Mouse (Mus musculus): ENCODE results near the gene Top1. TPM values are rescaled to one million over a fixed set of nuclear protein-coding genes. Genes with fewer than 3 reads are reported as not detected.
A peak's percentile ranks its signal among the peaks of the same experiment; 100 is the strongest.

Top1 gene
- polyA plus RNA-seq, 1 experiment from 2014 or later = 48.1 TPM

GRCm38 (mm10) chr2:160639911-160640717, 5.6 kb upstream of the Top1 start:
- ATAC-seq (replicated peaks; ENCODE audit: insufficient number of reproducible peaks, insufficient read depth, low FRiP score, low read depth) = no peak
- Histone ChIP-seq H3K27ac (no peak overlapping the region), H3K27me3 (no peaks in the 10 kb centered on the region), H3K36me3 (no peaks in the 10 kb centered on the region), H3K9me3 (replicated peaks) (no peaks in the 10 kb centered on the region), H3K4me3 (no peak overlapping the region), H3K9ac (no peak overlapping the region), H3K4me2 (no peak overlapping the region), H3K4me1 (replicated peaks) (peaks cover 6% of the 10 kb centered on the region)
- WGBS = 76% methylated on average over 13 of the region's 13 CpGs

GRCm38 (mm10) chr2:160641176-160641575, 4.5 kb upstream of the Top1 start:
- Histone ChIP-seq H3K27ac (no peak overlapping the region), H3K9ac (no peak overlapping the region), H3K4me2 (no peak overlapping the region), H3K9me3 (replicated peaks) (no peaks in the 10 kb centered on the region), H3K36me3 (no peaks in the 10 kb centered on the region), H3K4me1 (replicated peaks) (peaks cover 10% of the 10 kb centered on the region), H3K27me3 (no peaks in the 10 kb centered on the region), H3K4me3 (no peak overlapping the region)
- WGBS = 52% methylated on average over 2 of the region's 2 CpGs
- no peak for ATAC-seq (replicated peaks; ENCODE audit: insufficient number of reproducible peaks, insufficient read depth, low FRiP score, low read depth)

DNA sequence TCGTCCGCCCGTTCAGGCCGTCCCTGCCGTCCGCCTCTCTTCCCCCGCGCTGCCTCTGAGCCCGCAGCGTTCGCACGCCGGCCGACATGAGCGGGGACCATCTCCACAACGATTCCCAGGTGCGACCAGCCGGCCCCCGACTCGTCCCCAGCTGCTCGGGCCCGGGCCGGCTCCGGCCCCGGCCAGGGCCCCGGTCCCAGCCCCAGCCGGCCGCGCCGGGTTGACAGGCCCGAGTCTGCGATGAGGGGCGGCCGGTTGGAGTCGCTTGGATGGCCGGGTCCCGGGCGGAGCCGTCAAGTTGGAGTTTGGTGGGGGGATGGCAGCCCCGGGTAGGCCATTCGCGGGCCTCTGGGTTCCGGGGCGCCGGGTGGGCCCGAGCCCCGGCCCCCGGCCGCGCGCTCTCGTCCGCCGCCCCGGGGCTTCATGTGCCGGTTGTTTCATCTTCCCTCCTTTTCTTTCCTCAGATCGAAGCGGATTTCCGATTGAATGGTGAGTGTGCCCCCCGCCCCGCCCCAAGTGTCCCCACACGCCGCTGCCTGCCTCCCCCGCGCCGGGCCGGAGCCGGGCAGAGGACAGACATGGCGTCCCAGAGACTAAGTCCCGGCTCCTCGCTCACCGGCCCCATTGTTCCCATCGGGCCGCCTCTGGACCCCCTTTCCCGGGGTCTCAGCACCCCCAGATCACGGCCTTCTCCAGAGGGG, 606 bp downstream of the Top1 start:
- H3K4me3 ChIP-seq = peak overlapping the region; percentile 92
- no peaks in the 10 kb centered on the region for H3K27me3 ChIP-seq
- H3K9me3 ChIP-seq (replicated peaks) = no peaks in the 10 kb centered on the region
- peak; percentile 37 for ATAC-seq (replicated peaks; ENCODE audit: insufficient number of reproducible peaks, insufficient read depth, low FRiP score, low read depth)
- H3K4me2 ChIP-seq = peak overlapping the region; percentile 59
- WGBS = under 1% methylated on average over 68 of the region's 76 CpGs
- H3K4me1 ChIP-seq (replicated peaks) = peaks cover 27% of the 10 kb centered on the region
- peak overlapping the region; percentile 96 for H3K27ac ChIP-seq
- H3K36me3 ChIP-seq = no peaks in the 10 kb centered on the region
- peak overlapping the region; percentile 99 for H3K9ac ChIP-seq

DNA sequence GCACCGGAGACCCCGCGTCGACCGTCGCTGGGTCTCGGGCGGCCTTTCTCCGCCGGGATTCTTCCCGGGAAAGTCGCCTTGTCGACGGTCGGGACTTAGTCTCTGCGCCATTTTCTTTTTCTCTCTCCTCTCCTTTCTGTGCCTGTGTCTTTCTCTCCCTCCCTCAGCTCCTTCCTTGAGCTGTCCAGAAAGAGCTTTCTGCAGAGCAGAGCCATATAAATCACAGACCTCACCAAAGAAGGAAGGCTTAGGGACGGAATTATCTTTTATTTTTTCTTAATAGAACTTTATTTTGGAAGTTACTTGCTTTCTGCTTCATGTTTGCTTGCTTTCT, 1.1 kb downstream of the Top1 start:
- peak overlapping the region; percentile 96 for H3K27ac ChIP-seq
- no peaks in the 10 kb centered on the region for H3K36me3 ChIP-seq
- no peak for ATAC-seq (replicated peaks; ENCODE audit: insufficient number of reproducible peaks, insufficient read depth, low FRiP score, low read depth)
- peak overlapping the region; percentile 92 for H3K4me3 ChIP-seq
- WGBS = 0% methylated on average over 17 of the region's 17 CpGs
- H3K4me1 ChIP-seq (replicated peaks) = peaks cover 28% of the 10 kb centered on the region
- H3K4me2 ChIP-seq = peak overlapping the region; percentile 59
- no peaks in the 10 kb centered on the region for H3K9me3 ChIP-seq (replicated peaks)
- no peaks in the 10 kb centered on the region for H3K27me3 ChIP-seq
- H3K9ac ChIP-seq = peak overlapping the region; percentile 99

GRCm38 (mm10) chr2:160648097-160648496, 2.4 kb downstream of the Top1 start:
- no peaks in the 10 kb centered on the region for H3K9me3 ChIP-seq (replicated peaks)
- WGBS = 29% methylated on average over 2 of the region's 2 CpGs
- H3K4me3 ChIP-seq = peak overlapping the region; percentile 92
- H3K27ac ChIP-seq = no peak overlapping the region
- peaks cover 36% of the 10 kb centered on the region for H3K4me1 ChIP-seq (replicated peaks)
- H3K4me2 ChIP-seq = peak overlapping the region; percentile 59
- no peaks in the 10 kb centered on the region for H3K27me3 ChIP-seq
- H3K36me3 ChIP-seq = no peaks in the 10 kb centered on the region
- no peak for ATAC-seq (replicated peaks; ENCODE audit: insufficient number of reproducible peaks, insufficient read depth, low FRiP score, low read depth)
- no peak overlapping the region for H3K9ac ChIP-seq

- H3K4me1 ChIP-seq (replicated peaks) = peaks cover 40% of the 10 kb centered on the region
- H3K4me2 ChIP-seq = peak overlapping the region; percentile 59
- H3K9me3 ChIP-seq (replicated peaks) = no peaks in the 10 kb centered on the region
- 71% methylated on average over 2 of the region's 2 CpGs for WGBS
- H3K4me3 ChIP-seq = peak overlapping the region; percentile 29
- no peaks in the 10 kb centered on the region for H3K27me3 ChIP-seq
- peaks cover 1% of the 10 kb centered on the region; the same call in 1 of the 2 replicates for H3K36me3 ChIP-seq
- H3K27ac ChIP-seq = no peak overlapping the region
- H3K9ac ChIP-seq = no peak overlapping the region
- no peak for ATAC-seq (replicated peaks; ENCODE audit: insufficient number of reproducible peaks, insufficient read depth, low FRiP score, low read depth)
These were observed 3.4 kb downstream of the Top1 start for GRCm38 (mm10) chr2:160649072-160649471.

- Histone ChIP-seq H3K27ac (no peak overlapping the region), H3K9ac (no peak overlapping the region), H3K9me3 (replicated peaks) (no peaks in the 10 kb centered on the region), H3K27me3 (no peaks in the 10 kb centered on the region), H3K4me2 (no peak overlapping the region), H3K4me3 (no peak overlapping the region), H3K36me3 (peaks cover 10% of the 10 kb centered on the region; the same call in 1 of the 2 replicates), H3K4me1 (replicated peaks) (peaks cover 33% of the 10 kb centered on the region)
- no peak for ATAC-seq (replicated peaks; ENCODE audit: insufficient number of reproducible peaks, insufficient read depth, low FRiP score, low read depth)
- 55% methylated on average over 2 of the region's 2 CpGs for WGBS
These were observed 5.5 kb downstream of the Top1 start for GRCm38 (mm10) chr2:160651165-160651564.

GRCm38 (mm10) chr2:160653218-160653617, 7.5 kb downstream of the Top1 start:
- Histone ChIP-seq H3K9ac (no peak overlapping the region), H3K27ac (no peak overlapping the region), H3K27me3 (no peaks in the 10 kb centered on the region), H3K36me3 (peaks cover 10% of the 10 kb centered on the region; the same call in 1 of the 2 replicates), H3K4me1 (replicated peaks) (peaks cover 24% of the 10 kb centered on the region), H3K4me2 (no peak overlapping the region), H3K4me3 (no peak overlapping the region), H3K9me3 (replicated peaks) (no peaks in the 10 kb centered on the region)
- 80% methylated on average over 2 of the region's 2 CpGs for WGBS
- no peak for ATAC-seq (replicated peaks; ENCODE audit: insufficient number of reproducible peaks, insufficient read depth, low FRiP score, low read depth)

GRCm38 (mm10) chr2:160655561-160655960, 9.9 kb downstream of the Top1 start:
- Histone ChIP-seq H3K27me3 (no peaks in the 10 kb centered on the region), H3K4me1 (replicated peaks) (peaks cover 15% of the 10 kb centered on the region), H3K4me3 (no peak overlapping the region), H3K4me2 (no peak overlapping the region), H3K36me3 (peaks cover 10% of the 10 kb centered on the region; the same call in 1 of the 2 replicates), H3K27ac (no peak overlapping the region), H3K9me3 (replicated peaks) (no peaks in the 10 kb centered on the region), H3K9ac (no peak overlapping the region)
- no peak for ATAC-seq (replicated peaks; ENCODE audit: insufficient number of reproducible peaks, insufficient read depth, low FRiP score, low read depth)
- WGBS = 89% methylated on average over 1 of the region's 1 CpGs

DNA sequence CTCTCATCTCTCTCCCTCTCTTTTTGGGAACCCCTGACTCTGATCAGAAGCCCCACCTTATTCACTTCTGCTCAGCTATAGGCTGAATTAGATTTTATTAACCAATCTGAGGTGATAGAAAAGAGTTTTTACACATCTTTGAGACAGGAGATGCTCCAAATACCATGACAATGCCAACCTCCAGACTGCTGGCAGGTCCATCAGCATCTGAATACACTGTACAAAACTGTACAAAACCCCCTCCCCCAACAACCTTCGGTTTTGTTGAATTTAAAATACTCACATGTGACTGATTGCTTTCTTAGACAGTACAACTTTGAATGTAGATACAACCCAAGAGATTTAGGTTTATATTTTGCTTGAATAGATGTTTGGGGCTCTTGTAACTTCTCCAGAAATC, 10.5 kb downstream of the Top1 start:
- Histone ChIP-seq H3K9ac (no peak overlapping the region), H3K4me2 (no peak overlapping the region), H3K9me3 (replicated peaks) (no peaks in the 10 kb centered on the region), H3K27ac (no peak overlapping the region), H3K4me3 (no peak overlapping the region), H3K27me3 (no peaks in the 10 kb centered on the region), H3K36me3 (peaks cover 10% of the 10 kb centered on the region; the same call in 1 of the 2 replicates), H3K4me1 (replicated peaks) (peaks cover 13% of the 10 kb centered on the region)
- ATAC-seq (replicated peaks; ENCODE audit: insufficient number of reproducible peaks, insufficient read depth, low FRiP score, low read depth) = no peak
- 74% methylated on average over 1 of the region's 1 CpGs for WGBS

DNA sequence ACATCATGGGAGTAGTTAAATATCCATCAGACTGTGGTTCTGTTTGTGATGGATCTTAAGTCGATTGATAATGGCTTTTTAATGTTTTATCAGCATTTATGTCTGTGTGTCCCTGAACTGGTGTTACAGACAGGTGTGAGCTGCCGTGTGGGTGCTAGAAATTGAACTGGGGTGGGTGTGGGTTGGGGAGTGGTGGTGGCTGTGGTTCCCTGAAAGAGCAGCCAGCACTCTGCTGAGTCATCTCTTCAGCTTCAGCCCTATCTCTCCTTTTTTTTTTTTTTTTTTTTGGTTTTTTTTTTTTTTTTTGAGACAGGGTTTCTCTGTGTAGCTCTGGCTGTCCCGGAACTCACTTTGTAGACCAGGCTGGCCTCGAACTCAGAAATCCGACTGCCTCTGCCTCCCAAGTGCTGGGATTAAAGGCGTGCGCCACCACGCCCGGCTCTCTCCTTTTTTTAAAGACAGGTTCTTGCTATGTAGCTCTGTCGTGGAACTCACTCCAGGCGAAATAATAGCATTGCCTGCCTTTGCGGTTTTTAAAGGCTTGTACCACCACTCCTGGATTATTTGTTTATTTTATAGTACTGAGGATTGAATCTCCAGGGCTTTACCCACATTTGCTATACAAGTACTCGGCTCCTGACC, 12.2 kb downstream of the Top1 start:
- Histone ChIP-seq H3K9me3 (replicated peaks) (no peaks in the 10 kb centered on the region), H3K27me3 (no peaks in the 10 kb centered on the region), H3K4me2 (no peak overlapping the region), H3K36me3 (peaks cover 10% of the 10 kb centered on the region; the same call in 1 of the 2 replicates), H3K9ac (no peak overlapping the region), H3K27ac (no peak overlapping the region), H3K4me1 (replicated peaks) (peaks cover 6% of the 10 kb centered on the region), H3K4me3 (no peak overlapping the region)
- ATAC-seq (replicated peaks; ENCODE audit: insufficient number of reproducible peaks, insufficient read depth, low FRiP score, low read depth) = no peak
- 91% methylated on average over 13 of the region's 13 CpGs for WGBS

Measured in heart, embryonic 15.5 days (tissue).